Mouse (Mus musculus) 3134 (cell line): Measurements from ENCODE around the gene Adamts12.

Source experiments
- DNase-seq: peaks from one replicate; pipeline ENCODE4 v3.0.0-alpha.2; 2011; ENCODE audit warnings: low spot score; ENCODE audit not compliant: insufficient read length; ENCODE audit errors: extremely low read depth

Adamts12 gene

DNA sequence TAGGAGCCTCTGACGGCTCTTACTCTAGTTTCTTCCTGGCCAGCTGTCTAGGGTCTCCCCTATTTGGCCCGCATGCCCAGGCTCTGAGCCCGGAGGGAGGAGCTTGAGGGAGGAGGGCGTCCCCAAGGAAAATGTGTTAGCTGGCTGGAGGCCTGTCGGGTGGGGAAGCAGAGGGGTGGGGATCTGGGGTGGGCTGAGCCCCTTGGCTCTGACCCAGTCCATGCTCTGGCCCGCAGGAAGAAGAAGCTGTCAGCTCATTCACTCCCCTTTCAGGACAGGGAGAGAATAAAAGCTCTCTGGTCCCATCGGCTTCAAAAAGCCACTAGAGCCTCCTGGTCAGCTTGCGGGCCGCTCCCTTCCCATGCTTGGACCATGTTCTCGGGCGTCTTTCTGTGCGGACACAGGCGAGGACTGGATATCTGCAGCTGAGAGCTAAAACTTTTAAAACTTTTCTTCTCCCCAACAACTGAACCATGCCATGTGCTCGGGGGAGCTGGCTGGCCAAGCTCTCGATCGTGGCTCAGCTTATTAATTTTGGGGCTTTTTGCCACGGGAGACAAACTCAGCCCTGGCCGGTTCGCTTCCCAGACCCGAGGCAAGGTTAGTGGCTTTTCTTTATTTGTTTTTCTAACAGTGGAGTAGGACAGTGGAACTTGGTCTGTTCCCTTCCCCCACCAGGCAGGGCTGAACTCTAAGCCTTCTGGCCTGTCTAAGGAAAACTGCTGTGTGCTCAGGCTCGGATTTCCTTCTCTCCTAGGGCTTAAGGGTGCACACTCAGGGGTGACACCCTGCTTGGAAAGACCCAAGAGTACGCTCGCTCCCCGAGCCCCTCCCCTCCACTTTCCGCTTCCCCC, at the start of gene Adamts12:
TSS of gene Adamts12 (plus strand) at position 233 of the 854 bp plus-strand sequence.
- DNase-seq: peak; percentile 64

DNA sequence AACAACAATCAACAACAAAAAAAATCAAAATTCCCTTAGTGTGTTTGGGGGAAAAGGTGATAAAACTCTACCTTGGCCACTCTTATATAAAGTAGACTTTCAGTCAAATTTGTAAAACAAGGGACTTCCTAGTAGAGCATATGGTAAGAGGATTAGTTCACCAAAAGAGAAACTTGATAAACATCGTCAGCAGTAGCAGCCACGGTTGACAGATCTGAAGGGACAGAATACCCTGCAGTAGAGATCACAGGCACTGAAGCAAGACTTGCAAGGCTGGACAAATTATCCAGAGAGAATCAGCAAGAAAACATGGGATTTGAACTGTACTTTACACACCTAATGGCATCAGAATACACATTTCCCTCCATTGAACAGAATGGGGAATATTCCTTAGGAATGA, 49.7 kb upstream of the Adamts12 start:
- no peak for DNase-seq

DNA sequence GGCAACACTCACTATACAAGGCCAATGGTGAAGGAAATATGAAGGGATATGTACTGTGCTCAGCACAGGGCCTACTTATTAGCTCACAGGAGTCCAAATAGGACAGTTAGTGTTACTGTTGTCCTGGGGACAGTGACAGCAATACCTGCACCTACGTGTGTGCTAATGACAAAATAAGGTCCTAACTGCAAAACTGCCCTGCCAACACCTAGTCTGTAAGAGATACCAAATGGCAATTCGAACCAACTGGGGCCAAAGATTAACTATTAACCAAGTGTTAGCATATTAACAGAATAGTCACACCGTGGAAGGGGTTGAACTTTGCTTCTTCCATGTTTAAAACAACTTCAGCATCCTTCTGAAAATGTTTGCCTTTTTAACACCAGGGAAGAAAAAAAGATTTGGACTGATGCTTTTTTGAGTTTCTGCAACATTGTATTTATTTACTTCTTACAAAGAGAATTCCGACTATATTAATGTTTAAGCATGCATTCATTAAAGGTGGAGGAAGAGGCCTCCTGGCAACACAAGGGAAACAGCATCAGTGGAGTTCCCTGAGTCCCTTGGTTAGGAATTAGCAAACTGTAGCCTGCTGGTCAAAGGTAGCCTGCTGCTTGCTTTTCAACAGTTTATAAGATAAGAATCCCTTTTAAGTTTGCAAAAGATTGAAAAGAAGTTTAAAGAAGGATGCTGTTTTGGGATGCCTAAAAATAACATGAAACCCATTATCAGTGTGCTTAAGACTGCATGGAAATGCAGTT, 37.6 kb upstream of the Adamts12 start:
- no peak for DNase-seq

DNA sequence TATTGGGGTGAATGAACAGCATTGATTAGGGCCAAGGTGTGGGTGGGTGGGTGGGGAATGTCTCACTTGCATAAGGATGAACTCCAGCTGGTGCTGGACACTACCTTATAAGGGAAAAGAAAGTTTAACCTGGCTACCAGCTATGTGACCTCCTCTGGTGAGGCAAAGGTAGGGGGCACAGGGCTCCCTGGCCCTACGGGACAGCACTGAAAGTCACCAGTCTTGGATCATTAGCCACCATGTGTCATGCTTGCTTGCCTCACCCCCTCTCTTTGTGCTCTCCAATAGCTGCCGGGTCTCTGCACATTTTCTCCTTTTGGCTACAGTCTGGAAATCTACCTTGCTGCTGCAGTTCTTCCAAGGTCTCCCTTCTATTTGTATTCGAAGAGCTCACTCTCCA, 34.4 kb upstream of the Adamts12 start:
- no peak for DNase-seq

DNA sequence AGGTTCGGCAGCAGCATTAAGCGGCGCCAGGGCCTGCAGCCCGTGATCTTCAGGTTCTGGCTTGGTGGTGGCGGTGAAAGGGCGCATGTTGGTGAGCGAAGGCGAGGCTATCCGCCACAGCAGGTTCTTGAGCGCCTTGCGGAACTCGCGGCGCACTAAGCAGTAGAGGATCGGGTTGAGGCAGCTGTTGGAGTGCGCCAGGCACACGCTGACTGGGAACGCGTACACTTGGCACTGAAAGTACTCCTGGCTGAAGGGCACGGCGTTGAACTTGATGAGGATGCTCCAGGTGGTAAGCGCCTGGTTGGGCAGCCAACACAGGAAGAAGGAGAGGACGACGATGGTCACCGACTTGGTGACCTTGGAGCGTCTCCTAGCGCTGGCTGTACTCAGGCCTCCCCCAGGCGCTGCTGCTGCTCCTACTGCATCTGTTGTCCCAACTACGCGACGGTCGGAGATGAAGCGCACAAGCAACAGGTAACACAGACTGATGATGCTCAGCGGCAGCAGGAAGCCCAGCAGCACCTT, 28.6 kb upstream of the Adamts12 start:
- no peak for DNase-seq

DNA sequence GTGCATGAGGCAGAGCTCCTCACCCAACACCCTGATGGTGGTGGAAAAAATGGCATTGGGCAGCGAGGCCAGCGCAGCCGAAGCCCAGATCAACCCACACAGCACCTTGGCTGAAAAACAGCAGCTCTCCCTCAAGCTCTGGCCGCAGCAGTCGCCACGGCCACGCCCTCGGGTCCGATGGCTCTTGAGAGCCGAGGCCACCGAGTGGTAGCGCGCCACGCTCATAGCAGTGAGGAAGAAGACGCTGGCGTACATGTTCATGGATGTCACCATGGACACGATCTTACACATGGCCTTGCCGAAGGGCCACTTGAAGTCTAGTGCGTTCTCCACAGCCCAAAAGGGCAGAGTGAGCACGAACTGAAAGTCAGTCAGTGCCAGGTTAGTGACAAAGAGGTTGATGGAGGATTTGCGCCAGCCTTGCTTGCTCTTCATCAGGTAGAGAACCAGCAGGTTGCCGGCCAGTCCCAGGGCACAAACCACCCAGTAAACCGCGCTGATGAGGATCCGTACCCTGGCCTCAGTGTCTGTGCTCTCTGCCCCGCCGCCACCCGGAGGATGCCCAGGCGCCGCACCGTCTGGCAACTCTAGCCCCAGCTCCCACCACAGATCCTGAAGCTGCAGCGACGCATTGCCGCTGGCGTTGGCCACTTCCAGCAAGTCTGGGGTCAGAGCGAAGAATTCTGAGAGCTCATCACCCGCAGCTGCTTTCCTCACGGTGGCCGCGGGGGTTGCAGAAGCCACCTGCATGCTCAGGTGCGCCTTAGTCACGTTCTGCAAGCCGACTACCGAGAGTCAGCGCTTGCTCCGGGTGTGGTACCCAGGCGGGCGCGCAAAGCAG, 27.8 kb upstream of the Adamts12 start:
- no peak for DNase-seq

DNA sequence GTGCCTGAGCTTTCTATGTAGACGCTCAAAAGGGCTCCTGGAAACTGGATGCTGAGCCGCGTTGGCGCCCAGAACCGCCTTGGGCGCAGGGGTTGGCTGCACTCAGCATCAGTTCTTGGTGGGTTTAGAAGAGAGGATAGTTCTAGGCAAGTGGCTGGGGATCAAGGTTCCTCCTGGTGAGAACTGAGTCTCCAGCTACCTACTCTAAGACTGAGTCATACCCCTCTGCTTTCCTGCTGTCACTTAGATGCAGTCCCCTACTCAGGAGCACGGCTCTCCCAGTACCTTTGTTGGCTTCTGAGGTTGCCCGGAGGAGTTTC, 27.3 kb upstream of the Adamts12 start:
- no peak for DNase-seq

DNA sequence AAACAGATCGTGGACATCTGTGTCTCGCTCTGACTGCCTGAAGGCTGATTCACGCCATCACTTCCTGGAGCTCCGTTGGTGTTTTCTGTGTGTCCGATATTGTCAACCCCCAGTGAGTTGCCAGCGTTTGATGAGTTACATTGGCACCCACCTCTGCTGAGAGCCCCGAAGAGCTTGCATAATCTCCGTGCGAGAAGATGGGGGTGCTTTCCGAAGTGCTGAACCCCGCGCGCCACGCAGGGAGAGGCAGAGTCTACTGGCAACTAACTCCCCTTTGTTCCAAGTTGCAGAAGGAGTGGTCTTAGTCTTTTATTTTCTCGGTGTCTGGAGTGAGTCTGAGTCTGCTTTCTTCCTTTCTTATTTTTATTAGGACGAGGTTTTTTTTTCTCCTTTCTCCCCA, 26.9 kb upstream of the Adamts12 start, which contains the start of gene Rxfp3:
TSS of gene Rxfp3 (minus strand) at position 281 of the 400 bp plus-strand sequence.
- DNase-seq: no peak

DNA sequence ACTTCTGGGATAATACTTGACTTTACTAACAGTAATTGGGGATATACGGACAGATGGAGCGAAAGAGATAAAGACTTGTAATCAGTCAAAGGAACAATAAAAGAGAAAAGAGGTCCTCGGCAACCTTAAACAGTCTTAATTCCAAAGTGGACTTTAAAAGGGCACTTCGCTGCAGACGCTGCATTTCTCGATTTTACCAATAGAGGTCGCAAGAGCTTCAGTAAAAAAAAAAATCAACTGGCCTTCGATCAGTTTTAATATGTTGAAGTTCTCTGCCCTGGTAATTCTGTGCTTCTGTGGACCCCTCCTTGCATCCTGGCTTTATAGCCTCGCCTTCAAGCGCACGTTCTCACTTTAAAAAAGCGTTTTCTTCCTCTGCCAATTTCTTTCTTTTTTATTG, 26.1 kb upstream of the Adamts12 start:
- no peak for DNase-seq

DNA sequence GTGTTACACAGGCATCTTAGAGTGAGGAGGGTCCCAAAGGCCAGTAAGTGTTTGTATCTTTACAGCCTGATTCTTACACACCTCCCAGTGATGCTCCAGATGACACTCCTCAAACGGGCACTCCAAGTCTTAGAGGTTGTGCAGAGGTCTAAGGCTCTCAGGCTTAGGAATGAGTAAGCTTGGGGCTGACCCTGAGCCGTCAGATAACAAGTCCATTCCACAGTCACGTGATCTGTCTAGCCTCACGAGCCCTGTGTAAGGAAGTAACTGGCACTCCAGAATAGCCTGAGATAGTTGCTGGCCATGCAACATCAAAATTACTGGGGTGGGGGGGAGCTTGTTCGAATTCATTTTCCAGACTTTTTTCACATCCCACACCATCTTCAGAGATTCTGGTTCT, 24.5 kb upstream of the Adamts12 start:
- no peak for DNase-seq

DNA sequence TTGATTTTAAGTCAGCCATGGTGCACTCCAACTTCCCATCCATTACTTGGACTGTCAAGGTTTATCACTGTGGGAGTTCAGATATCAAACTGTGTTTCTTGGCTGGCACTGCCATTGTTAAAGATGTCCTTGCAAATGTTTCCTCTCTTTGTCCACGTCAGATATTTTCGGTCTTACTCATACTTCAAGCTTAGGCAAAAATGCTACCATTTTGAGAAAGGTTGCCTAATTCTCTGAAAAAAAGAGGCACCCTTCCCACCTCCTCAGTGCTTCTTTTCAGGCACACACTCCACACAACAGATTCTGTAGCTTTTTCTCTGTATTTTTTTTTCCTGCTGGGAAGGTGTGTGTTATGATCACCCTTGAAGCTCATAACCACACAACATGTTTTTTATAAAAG, 23.4 kb upstream of the Adamts12 start:
- no peak for DNase-seq

DNA sequence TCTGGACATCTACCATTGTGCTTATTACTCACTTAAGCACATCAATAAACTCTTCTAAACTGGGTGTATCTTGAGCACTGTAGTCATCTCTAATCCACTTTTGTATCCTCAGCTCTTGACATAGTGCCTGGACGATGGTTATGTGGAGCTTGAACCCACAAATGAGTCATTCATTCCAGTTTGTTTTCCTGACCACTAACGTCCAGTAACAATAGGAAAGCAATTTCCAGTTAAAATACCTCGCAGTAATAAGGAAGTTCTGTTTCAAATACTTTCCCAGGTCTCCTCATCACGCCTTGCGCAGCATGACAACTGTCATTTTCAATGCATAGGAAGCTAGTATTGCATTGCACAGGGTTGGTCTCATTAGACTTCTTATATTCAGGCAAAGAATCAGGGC, 21.8 kb upstream of the Adamts12 start:
- DNase-seq: no peak

DNA sequence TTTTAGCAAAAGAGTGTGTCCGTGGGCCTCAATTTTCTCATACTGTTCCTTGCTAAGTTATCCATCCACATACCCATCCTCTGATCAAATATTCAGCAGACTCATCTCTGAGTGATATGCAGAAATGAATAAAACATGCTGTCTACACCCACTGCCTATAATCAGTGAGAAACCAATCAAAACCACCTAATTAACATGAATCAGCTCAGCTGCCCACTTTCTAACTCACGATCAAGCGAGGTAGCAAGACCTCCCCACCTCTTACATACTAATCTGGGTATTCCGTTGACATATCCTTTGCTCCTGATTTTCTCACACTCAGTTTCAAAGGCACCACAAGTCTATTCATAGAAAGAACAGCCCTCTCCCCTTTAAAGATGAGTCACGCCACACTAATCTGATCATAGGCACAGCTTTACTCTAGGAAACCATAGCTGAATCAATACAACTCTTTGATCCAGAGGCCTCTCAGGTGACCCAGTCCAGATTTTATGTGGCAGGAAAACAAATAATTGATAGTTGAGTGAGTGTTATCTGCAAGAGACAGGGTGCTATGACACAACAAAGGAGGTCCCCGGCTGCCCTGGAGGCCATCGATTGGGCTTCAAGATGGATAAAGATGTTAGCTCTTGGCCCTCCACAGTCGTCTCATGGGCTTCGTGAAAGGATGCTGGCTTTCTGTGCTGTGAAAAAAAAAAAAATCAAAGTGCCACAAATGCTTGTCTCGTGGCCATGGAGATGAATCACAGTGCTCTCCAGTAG, 10.7 kb upstream of the Adamts12 start:
- DNase-seq: no peak

DNA sequence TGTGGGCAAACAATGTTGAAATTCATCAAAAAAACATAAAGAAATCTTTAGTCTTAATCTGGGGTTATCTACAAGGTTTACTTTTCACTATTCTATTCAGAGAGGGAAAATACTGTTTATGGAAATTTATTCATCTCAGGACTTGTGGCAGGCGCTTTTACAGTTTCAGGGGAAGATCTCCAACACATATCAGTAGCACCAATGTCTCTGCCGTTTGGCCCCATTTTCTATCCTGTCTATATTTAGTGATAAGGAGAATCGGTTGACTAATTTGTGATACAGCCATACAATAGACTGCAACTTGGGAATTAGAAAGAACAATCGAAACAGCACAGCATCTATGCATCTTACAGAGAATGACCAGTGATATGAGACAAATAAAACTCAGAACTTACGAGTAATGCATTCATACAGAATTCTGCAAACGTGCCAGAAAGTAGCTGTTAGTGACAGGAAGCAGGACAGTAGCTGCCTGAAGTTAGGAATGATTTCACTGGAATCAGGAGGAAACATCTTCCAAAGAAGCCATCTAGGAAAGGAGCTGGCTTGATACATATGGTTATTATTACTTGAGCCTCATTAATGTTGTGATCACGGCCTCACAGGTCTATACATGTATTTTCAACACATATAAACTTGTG, 10.0 kb upstream of the Adamts12 start:
- DNase-seq: no peak

DNA sequence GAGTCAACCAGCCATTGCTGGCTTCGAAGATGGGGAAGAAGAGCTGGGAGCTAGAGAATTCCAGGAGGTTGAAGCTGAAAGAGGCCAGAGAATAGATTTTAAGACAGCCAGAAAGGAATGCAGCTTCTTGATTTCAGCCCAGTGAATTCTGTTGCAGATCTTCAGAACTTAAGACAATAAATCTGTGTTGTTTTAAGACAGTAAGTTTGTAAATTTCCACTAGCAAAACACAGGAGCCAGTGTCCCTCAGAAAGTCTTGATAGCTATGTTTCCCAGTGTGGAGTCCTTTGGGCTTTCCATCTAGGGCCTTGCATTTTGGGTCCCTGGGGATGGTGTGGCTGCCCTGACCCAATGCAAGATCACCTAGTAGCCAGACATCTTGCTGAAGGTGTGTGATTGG, 1.7 kb upstream of the Adamts12 start:
- no peak for DNase-seq

DNA sequence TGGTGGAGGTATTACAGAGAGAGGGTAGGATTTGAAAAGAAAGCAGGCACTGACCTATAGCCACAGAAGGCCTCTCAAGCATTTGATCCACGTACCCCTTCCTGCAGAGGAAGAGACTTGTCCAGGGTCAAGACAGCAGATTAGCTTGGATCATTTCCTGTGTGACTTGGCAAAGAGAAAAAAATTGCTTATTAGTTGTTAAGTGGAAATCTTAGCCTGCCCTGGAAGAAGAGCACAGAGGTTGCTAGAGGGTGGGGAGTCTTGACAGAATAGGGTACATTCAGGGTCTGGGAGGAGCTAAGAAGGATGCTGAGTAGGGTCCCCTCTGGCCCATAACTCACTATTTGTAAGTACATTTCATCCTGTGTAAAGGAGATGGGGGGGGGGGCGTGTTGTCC, 431 bp upstream of the Adamts12 start:
- peak; percentile 5 for DNase-seq

DNA sequence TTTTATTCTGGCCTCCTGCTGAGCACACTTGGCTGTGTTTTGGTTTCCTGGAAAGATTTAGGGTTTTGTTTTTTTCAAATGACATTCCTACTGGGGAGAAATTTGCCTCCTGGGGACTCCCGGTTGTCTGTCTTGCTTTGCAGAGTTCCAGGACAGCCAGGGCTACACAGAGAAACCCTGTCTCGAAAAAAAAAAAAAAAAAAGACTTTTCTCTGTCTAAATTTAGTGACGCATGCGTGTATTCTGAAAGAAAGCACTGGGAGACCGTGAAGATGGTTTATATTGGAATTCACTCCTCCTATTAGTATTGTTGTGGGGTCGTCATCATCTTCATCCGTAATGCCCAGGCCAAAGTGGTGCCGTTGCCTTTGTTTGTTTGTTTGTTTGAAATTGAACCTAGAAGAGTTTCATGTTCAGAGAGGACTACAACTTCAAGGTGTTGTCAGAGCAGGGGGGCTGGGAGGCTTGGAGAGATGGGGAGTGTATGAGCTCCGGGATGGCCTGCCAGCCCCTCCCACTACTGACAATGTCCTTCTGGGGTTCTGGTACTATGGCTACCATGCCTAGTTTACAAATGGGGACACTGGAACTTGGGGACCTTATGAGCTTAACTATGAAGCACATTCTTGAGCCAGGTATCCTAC, 1.1 kb downstream of the Adamts12 start:
- no peak for DNase-seq

DNA sequence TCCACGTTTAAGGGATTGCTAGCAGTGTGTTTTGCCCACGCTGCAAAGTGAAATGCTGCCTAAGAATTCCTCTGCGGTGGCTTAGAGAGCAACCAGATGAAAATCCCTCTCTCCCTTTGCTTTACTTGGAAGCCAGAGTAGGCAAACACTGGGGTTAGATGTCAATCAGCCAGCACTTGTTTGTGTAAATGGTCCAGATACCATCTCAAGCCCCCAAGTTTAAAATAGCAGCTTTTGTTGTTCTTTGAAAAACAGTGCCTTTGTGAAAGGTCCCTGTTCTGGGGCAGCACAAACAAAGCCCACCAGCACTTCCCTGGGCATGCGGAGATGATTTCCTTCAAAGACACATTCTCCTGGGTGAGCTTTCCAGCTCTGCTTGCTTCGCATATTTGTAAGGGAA, 1.7 kb downstream of the Adamts12 start:
- DNase-seq: no peak

DNA sequence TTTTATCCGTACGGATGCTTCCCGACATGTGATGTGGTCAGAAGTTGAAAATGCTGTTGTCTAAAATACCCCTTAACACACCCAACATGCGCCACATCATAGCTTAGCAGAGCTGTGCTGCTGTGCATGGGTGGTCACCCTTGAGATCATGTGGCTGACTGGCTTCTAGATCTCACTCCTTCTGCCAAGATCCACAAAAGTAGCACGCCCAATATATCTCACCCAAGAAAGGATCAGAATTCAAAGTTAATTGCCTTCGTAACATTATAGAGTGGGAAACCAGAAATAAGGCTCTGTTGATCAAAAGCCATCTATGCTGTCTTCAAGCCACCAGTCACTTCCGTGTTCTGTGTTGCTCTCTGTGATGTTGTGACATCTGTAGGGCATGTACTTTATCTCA, 3.3 kb downstream of the Adamts12 start:
- DNase-seq: no peak
